Mouse (Mus musculus): ENCODE data around the gene Kcnj6.

The Kcnj6 gene

DNA sequence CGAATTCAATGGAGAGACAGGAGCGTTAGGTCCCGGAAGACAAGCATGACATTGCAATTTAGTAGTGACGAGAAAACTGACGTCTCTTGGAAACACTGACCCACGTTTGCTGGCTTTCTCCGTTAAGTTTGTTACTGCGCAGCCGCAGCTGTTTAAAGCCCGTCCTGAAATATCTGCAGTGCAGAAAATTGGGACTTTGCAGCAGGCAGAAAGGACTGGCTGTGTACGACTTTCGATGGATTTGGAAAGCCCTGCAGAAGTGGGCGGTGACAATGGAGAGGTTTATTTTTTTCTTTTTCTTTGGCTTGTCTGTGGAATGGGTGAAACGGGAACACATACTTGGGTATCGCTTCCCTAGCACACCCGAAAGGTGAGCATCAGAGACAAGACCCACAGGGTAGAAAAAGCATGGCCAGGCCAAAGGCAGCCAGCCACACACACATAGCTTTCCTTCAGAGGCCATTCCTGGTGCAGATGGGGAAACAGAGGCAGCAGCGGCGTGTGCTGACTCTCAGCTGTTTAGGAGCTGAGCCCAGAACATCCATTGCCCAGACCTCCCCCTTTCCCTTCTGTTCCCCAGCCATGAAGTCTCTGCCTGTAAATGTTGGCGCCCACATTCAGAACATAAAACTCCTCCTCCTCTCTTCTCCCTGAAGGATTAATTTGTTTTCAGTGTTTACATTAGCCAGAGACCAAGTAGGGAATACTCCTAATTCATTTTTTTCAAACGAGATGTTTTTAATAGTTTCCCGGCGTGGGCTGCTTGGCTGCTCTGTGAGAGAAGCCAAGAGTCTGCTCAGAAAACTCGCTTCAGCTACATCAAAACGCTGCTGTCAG is 215.2 kb downstream of the Kcnj6 start:
- no peak for TF ChIP-seq GATA4 (IDR thresholded peaks at IDR 0.05; ENCODE audit: insufficient replicate concordance, low read length)

DNA sequence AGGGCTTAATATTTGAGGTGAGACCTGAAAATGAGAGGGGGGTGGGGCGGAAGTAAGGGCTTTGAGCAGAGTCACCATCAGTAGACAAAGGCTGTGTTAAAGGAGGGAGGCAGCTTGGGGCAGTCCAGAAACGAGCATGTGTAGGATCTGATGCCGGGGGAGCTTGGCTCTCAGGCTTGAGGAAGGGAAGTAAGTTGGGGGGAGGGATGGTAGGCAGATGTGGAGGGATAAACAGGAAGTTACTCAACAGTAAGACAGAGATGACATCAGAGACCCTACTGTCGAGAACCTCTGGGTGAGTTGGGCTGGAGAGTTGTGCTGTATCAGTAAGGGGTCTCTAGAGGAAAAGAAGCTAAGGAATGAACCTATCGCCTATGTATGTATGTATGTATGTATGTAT is 223.6 kb downstream of the Kcnj6 start:
- TF ChIP-seq GATA4 (IDR thresholded peaks at IDR 0.05; ENCODE audit: insufficient replicate concordance, low read length): no peak

DNA sequence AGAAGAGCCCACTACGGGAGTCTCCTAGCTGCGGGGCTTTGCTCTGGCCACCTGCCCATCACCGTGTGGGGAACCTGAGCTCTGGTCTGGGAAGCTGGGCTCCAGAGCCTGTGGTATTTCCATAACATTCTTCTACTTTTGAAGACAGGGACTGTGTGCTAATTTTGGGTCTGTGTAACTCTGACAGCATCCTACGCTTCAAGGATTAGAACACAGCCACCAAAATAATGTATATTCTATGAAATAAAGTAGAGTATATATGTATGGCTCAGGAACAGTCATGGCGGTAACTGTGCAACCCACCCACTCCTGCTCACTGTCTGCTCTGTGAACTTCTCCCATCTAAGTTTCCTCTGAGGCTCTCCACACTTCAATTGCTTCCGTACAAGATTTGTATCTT is 229.9 kb downstream of the Kcnj6 start:
- TF ChIP-seq GATA4 (IDR thresholded peaks at IDR 0.05; ENCODE audit: insufficient replicate concordance, low read length): no peak

DNA sequence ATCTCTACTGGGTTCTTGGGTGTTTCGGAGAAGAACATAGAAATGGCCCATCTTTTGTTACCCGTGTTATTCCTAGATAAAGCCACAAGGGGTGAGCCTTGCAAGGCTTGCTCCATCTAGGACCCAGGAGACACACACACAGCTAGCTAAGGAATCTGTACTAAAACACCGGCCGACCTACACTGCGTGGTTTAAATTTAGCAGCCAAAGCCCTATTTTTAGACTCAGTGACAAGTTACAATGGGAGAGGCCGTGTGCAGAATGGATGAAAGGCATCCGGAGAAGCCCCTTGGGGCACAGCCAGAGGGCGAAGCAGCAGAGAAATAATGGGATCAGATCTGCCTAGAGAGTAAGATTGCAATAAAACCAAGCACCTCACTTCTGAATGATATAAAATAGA is 232.4 kb downstream of the Kcnj6 start:
- no peak for TF ChIP-seq GATA4 (IDR thresholded peaks at IDR 0.05; ENCODE audit: insufficient replicate concordance, low read length)

DNA sequence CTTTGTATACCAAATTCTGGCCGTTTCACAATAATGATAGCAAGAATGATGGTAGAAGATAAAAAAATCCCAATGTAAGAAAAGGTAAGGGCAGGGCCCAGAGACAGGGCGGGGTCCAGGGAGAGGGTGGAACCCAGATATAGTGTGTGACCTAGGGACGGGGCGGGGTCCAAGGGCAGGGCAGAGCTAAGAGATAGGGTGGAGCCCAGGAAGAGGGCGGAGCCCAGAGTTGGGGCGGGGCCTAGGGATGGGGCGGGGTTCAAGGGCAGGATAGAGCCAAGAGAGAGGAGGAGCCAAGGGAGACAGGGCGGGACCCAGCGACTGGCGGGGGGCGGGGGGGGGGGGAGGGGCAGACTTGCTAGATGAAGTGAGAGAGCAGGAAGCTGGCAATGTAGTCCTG is 236.8 kb downstream of the Kcnj6 start:
- TF ChIP-seq GATA4 (IDR thresholded peaks at IDR 0.05; ENCODE audit: insufficient replicate concordance, low read length): no peak

DNA sequence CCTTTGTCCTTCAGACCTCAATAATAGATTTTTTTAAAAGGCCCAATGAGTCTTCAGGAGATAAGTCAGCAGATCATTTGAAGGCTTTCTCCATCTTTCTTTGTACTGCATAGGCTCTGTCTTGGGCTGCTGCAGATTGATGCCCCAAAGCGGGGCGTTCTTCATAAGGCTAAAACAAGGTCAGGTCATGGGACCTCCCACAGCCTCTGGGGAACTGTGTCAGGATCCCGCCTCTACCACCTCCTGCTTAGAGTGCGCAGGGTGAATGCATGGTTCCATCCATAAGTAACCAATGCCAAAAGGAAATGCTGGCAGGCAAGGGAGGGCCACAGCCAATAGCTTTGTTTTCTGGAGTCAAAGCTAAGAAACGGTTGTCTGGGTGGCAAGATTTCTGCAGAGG is 237.7 kb downstream of the Kcnj6 start:
- TF ChIP-seq GATA4 (IDR thresholded peaks at IDR 0.05; ENCODE audit: insufficient replicate concordance, low read length): no peak

DNA sequence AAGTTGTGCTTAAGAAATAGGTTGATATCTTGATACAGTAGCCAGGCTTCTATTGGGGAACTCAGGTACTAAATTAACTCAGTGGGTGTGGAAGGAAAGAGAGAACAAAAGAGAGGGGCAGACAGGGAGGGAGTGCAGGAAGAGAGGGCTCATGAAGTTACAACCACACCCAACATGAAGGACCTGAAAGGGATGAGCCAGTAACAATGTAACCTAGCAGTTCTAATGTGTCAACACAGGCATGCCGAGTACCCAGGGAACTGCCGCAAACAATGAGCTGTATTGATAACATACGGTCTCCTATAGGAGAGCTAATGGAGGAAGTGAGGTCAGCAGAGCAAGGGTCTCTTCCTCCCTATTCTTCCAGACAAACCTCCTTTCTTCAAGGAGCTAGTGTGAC is 238.9 kb downstream of the Kcnj6 start:
- TF ChIP-seq GATA4 (IDR thresholded peaks at IDR 0.05; ENCODE audit: insufficient replicate concordance, low read length): no peak

DNA sequence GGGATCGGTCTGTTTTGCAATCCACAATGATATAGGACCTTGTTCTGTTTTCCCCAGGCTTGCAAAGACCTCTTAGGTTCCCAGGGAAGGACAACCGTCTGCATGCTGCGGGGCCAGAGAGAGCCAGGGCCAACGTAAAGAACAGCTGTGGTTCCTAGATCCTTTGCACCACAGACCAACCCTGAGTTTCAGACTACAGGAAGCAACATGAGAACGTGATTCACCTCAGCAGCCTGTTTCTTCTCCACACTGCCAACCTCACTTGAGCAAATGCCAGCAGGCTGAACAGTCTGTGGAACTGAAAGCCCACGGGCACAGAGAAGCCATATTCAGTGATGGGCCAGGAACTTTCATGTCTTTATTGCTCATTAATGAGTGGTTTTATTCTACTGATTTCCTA is 241.1 kb downstream of the Kcnj6 start:
- TF ChIP-seq GATA4 (IDR thresholded peaks at IDR 0.05; ENCODE audit: insufficient replicate concordance, low read length): no peak

DNA sequence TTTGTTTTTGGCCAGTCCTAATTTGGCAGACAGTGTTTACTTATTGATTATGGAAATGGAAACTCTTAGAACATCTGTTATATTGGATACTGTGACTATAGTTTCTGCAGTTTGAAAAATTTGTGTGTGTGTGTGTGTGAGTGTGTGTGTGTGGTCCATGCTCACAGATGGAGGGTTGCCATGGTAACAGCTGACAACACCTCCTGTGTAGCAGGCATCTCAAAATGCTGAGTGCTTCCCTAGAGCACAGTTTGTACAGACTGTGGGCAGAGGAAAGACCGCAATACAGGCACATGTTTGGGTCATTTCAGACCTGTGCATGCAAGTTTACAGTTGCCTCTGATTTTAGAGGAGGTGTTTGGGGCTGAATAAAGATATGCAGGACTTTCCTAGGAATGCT is 244.0 kb downstream of the Kcnj6 start:
- TF ChIP-seq GATA4 (IDR thresholded peaks at IDR 0.05; ENCODE audit: insufficient replicate concordance, low read length): no peak

DNA sequence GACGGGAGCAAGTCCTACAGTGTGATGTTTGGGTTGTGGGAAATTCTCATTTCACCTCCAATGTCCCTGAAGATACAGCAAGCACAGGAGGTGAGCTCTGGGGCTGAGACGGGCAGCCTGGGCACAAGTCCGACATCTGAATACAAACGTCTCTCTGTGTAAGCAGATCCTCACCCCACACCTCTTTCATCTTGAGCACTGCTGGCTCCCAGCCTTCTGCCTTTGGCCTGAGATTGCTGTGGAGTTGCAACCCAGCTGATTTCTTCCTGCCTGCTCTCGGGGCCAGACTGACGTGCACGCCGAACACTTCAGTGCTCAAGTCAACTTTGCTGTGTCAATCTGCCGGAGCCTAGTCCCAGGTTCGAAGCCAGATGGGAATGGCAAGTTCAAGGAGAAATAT is 244.7 kb downstream of the Kcnj6 start:
- TF ChIP-seq GATA4 (IDR thresholded peaks at IDR 0.05; ENCODE audit: insufficient replicate concordance, low read length): no peak

DNA sequence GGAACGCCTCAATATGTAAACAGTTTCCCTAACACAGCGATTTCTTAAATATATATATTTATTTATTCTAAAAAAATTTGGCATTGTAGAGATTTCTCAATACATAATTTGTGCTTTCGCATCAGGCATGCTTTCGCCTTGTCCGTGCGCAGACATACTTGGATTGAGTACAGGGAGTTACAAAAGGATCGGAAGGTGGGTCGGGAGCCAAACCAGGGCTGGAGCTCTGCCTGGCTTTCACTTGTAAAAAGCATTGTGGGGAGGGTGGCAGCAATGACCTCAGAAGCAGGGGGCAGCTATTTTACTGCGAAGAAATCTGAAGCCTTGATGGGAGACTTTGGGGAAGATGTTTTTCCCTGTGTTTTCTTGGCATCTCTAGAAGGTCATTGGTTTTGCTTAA is 252.5 kb downstream of the Kcnj6 start:
- no peak for TF ChIP-seq GATA4 (IDR thresholded peaks at IDR 0.05; ENCODE audit: insufficient replicate concordance, low read length)

DNA sequence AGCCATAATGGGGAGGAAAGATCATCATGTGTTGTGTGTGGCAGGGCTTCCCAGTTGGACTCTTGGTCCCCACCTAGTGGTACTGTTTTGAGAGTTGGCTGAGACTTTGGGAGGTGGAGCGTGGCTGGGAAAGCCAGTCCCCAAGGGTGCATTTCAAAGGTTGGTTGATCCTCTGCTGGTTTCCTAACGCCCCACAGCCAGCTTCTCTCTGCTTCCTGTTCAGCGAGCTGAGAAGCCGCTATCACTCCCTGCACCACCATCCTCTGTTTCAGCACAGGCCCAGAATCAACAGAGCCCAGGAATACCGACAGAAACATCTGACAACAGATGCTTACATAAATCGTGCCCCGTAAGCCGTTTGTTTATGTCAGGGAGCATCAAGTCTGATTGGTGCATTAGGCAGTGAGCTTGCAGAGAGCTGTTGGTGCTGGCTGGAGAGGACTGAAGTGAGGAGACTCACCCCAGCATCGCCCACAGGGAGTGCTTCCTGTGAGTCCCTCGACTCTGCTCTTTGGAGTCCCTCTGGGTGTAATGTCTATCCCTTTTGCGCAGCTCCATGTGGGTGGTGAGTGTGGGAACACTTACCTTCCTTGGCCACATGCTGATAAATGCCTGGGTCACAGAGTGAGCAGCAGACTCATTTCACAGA is 253.5 kb downstream of the Kcnj6 start:
- no peak for TF ChIP-seq GATA4 (IDR thresholded peaks at IDR 0.05; ENCODE audit: insufficient replicate concordance, low read length)

DNA sequence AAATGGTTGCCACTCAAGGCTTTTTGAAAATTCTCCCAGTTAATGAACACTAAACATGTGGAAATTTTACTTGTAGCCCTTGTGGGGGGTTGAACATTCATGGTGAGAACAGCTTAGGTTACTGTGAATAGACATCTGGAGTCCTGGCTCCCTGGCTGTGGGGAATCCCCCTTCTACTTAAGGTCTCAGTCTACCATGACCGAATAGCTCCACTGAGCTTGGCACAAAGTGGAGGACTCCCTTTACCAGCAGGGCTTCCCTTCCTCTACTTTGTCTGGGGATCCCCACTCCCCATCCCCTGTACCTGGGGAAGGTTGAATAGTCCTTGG is 260.2 kb downstream of the Kcnj6 start:
- no peak for TF ChIP-seq GATA4 (IDR thresholded peaks at IDR 0.05; ENCODE audit: insufficient replicate concordance, low read length)

DNA sequence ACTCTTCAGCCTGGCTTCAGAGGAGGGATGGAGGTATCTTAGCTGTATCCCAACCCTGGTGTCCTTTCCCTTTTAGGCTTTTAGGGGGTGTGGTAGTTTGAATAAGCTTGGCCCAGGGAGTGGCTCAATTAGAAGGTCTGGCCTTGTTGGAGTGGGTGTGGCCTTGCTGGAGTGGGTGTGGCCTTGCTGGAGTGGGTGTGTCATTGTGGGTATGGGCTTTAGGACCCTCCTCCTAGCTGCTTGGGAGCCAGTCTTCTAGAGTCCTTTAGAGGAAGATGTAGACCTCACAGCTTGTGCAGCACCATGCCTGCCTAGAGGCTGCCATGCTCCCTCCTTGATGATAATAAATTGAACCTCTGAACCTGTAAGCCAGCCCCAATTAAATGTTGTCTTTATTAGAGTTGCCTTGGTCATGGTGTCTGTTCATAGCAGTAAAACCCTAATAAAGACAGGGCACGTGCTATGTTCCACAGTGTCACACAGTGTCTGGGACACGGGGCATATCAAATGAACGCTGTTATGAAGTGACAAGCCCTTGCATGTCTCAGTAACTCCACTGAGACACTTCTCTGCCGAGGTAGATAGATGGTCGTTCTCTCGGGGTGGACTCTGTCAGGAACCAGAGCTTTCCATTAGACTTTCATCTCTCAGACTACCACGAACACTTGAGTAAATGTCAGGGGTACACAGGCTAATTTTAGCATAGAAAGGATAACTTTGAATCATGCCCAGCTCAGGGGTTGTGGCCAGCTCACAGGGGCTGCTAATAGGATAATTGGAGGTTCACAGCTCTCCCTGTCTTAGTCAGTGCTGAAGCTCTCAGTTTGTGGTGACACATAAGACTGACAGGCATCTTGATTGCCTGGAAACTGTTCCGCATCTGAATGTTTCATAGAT is 260.8 kb downstream of the Kcnj6 start:
- TF ChIP-seq GATA4 (IDR thresholded peaks at IDR 0.05; ENCODE audit: insufficient replicate concordance, low read length): no peak

DNA sequence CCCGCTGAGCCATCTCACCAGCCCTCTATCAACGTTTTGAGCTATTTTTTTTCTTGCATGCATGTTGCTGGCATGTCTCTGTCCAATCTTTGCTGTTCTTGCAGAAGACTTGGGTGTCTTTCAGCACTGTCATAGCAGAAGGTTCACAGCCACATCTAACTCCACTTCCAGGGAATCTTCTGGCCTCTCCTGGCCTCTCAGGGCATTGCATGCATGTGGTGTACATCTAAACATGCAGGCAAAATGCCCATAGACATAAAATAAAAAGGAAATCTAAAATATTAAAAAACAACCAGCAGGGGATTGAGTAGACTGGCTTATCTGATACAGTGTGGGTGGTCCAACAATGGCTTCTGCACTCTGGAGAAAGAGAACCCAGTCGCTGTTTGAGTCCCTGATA is 262.0 kb downstream of the Kcnj6 start:
- TF ChIP-seq GATA4 (IDR thresholded peaks at IDR 0.05; ENCODE audit: insufficient replicate concordance, low read length): no peak

DNA sequence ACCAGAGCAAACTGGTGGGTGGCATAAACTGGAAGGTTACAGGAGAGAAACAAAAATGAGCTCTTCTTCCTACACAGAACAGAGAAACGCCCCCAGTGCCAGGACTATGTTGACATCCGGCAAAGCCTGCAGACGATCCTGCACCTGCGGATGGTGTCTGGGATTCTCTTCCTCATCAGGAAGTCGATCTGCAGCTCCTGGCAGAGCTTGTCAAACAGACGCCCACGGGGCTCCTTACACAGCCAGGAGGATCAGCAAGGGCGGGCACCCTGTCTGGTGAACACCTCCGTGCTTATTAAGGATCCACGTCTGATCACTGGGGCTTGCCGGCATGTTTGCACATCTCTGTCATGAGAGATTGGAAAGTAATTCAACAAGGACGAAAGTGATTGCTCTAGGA is 266.5 kb downstream of the Kcnj6 start:
- TF ChIP-seq GATA4 (IDR thresholded peaks at IDR 0.05; ENCODE audit: insufficient replicate concordance, low read length): no peak

All from liver, adult (tissue).